Mouse (Mus musculus): ENCODE measurements around the gene Ptprr. TPM values are rescaled to one million over a fixed set of nuclear protein-coding genes. Genes with fewer than 3 reads are reported as not detected.

The Ptprr gene
- polyA plus RNA-seq, 1 experiment = not detected

DNA sequence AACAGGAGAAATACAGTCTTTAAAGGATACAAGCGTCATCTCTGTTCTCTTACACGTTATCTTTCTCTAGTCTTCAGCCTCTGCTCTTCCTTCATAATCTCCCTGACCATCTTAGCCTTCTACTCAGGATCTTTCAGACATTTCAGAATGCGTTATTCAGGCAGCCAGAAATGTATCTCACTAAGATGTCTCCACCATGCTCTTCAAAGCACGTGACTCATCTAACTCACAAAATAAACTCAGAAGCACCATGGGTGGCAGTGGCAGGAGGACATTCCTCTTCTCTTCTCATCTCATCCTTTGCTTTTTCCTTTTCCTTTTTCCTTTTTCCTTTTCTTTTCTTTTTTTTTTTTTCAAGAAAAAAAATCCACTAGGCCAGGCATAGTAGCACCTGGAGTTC, 241.3 kb downstream of the Ptprr start:
- no peak overlapping the region for H3K27ac ChIP-seq (ENCODE audit: insufficient read depth, low read depth, low read length)
- no peak for TF ChIP-seq POLR2A (IDR thresholded peaks at IDR 0.05; ENCODE audit: borderline replicate concordance, low read depth, low read length)
- TF ChIP-seq CTCF (IDR thresholded peaks at IDR 0.05; ENCODE audit: low read depth, low read length) = no peak
- H3K4me1 ChIP-seq (ENCODE audit: control insufficient read depth, insufficient read depth, low read length) = no peaks in the 10 kb centered on the region
- no peak overlapping the region for H3K4me3 ChIP-seq (ENCODE audit: insufficient read depth, low read length)

DNA sequence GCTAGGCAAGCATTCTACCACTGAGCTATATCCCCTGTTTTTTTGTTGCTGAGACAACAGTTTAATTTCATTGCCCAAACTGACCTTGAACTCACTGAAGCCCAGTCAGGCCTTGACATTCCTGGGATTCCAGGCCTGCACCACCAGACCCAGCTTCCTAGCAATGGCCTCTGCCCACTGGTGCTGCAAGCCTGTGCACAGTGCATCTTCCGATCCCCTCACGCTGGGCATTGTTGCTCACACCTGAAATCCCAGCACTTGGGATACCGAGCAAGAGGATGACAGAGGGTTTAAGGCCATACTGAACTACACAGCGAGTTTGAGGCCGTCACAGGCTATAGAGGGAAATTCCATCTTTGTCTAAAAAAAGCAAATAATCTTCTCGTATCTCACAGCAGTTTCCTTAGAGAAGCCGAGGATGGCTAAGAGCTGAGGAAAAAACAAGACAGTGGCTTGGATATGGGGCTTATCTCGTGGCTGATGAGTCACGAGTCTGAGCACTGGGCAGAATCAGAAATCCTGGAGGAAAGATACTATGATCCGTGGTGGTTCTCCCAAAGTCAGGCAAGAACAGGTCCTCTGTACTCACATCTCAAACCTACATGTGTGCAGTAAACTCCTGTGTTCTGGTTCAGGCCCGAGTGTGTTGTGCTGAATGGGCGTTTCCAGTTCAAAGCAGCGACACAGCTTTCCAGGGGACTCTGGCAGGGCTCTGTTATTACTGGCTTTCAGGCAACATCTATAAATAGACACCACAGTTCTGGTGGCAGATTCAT, 242.8 kb downstream of the Ptprr start:
- H3K4me3 ChIP-seq (ENCODE audit: insufficient read depth, low read length) = no peak overlapping the region
- TF ChIP-seq CTCF (IDR thresholded peaks at IDR 0.05; ENCODE audit: low read depth, low read length) = no peak
- TF ChIP-seq POLR2A (IDR thresholded peaks at IDR 0.05; ENCODE audit: borderline replicate concordance, low read depth, low read length) = no peak
- H3K4me1 ChIP-seq (ENCODE audit: control insufficient read depth, insufficient read depth, low read length) = no peaks in the 10 kb centered on the region
- no peak overlapping the region; the same call in 1 of the 2 replicates for H3K27ac ChIP-seq (ENCODE audit: insufficient read depth, low read depth, low read length)

DNA sequence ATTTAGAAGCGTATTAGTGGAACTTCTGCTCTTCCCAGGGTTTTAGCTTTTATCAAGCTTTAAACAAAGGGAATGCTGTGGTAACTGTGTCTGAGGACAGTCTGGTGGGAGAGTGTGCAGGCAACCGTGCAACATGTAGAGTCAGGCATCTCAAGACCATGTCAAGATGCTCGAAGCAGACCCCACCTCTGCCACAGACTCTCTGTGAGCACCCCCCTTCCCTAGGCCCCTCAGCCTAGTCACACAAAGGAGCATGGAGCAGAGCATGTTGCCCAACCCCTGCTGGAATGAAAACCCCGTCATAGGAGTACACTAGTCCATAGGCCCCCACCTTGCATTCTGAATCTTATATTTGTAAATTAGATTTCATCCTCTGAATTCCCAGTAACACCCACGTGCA, 243.5 kb downstream of the Ptprr start:
- TF ChIP-seq CTCF (IDR thresholded peaks at IDR 0.05; ENCODE audit: low read depth, low read length) (no peak), POLR2A (IDR thresholded peaks at IDR 0.05; ENCODE audit: borderline replicate concordance, low read depth, low read length) (no peak)
- no peak overlapping the region for H3K4me3 ChIP-seq (ENCODE audit: insufficient read depth, low read length)
- no peaks in the 10 kb centered on the region for H3K4me1 ChIP-seq (ENCODE audit: control insufficient read depth, insufficient read depth, low read length)
- H3K27ac ChIP-seq (ENCODE audit: insufficient read depth, low read depth, low read length) = no peak overlapping the region

DNA sequence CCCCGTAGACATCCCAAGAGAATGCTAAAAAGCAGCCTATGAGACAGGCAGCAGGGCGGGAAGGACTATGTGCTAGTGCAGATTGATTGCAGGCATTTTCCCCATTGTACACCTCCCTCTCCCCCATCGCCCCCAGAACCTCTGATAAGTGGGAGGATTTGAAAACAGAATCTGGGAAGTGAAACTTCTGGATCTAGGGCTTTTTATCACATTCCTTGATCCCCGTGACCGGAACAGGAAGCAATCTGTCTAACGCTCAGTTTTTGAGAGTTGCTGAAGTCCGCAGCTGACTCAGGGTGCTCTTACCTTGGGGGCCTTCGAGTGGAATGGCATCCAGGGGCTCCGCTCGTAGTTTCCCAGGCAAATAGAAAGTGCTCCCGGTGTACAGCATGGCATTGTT, 246.5 kb downstream of the Ptprr start:
- TF ChIP-seq POLR2A (IDR thresholded peaks at IDR 0.05; ENCODE audit: borderline replicate concordance, low read depth, low read length) (no peak), CTCF (IDR thresholded peaks at IDR 0.05; ENCODE audit: low read depth, low read length) (no peak)
- Histone ChIP-seq H3K4me1 (ENCODE audit: control insufficient read depth, insufficient read depth, low read length) (no peaks in the 10 kb centered on the region), H3K27ac (ENCODE audit: insufficient read depth, low read depth, low read length) (no peak overlapping the region), H3K4me3 (ENCODE audit: insufficient read depth, low read length) (no peak overlapping the region)

DNA sequence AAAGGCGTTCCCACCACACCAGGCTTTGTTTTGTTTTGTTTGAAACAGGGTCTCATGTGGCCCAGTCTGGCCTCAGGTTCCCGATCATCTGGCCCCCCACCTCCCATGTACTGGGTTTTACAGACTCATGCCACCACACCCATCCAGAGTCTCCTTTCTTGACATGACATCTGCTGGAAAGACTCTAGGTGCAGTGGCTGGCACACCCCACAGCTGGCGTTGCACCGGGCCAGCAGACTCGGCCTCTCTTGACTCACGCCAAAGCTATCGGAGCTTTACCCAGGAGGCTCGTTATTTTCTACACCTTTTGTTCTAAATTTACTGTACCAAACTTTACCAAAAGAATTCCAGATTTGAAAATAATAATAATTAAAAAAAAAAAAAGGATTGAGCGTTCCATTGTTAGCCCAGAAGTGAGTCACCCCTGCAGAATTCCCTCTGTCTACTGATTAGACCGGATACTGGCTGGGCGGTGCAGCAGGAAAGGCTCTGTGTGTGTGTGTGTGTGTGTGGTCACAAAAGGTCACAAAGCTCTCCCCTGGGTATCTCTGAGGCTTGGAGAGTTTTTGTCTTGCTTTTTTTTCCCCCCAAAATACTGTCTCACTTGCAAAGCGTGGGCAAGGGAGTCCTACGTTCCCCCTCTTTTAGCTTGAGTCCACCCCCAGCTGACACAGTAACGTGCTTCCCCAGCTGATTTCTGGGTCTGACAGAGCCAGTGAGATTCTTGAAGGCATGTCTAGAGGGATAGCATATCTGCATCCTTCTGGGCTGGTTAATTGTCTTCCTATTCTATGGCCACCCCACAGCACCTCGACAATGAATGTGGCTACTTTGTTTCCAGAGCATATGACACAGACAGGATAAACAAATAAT, 248.8 kb downstream of the Ptprr start:
- Histone ChIP-seq H3K4me1 (ENCODE audit: control insufficient read depth, insufficient read depth, low read length) (no peaks in the 10 kb centered on the region), H3K4me3 (ENCODE audit: insufficient read depth, low read length) (no peak overlapping the region), H3K27ac (ENCODE audit: insufficient read depth, low read depth, low read length) (no peak overlapping the region)
- TF ChIP-seq POLR2A (IDR thresholded peaks at IDR 0.05; ENCODE audit: borderline replicate concordance, low read depth, low read length) (no peak), CTCF (IDR thresholded peaks at IDR 0.05; ENCODE audit: low read depth, low read length) (no peak)

DNA sequence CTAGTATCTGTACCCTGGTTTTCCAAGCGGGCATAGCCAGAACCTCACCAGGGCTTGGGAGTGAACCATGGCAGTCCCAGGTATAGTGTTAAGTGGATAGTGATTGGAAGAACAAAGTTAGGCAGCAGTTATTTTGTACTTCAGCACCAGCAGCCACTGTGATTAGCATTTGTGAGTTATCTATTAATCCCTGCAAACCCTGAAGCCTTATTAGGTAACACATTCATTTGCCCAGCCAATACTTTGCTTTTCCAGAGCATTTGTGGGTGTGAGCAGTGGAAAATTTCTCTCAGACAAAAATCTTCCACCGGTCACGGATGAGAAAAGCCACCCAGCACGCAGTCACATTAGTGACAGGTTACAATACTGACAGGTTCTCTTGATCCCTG, 249.4 kb downstream of the Ptprr start:
- Histone ChIP-seq H3K4me1 (ENCODE audit: control insufficient read depth, insufficient read depth, low read length) (no peaks in the 10 kb centered on the region), H3K27ac (ENCODE audit: insufficient read depth, low read depth, low read length) (no peak overlapping the region), H3K4me3 (ENCODE audit: insufficient read depth, low read length) (no peak overlapping the region)
- TF ChIP-seq POLR2A (IDR thresholded peaks at IDR 0.05; ENCODE audit: borderline replicate concordance, low read depth, low read length) (no peak), CTCF (IDR thresholded peaks at IDR 0.05; ENCODE audit: low read depth, low read length) (no peak)

DNA sequence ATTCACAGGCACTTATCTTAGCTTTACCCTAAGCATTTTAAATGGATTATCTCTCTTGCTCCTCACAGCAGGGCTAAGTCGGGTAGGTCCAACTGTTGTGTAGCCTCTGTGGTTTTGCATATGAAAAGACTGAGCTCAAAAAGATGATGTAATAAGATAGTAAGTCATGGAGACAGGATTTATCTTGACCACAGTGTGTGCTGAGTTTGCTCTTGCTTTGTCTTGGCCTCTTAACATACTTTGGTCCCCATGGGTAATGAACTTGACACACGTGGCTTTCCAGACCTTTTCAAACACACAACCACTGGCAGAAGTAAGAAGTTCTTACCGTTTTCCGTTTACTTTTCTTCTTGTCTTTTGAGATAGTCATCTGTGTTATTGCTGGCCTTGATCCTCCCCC, 250.3 kb downstream of the Ptprr start:
- H3K4me1 ChIP-seq (ENCODE audit: control insufficient read depth, insufficient read depth, low read length) = no peaks in the 10 kb centered on the region
- no peak overlapping the region for H3K27ac ChIP-seq (ENCODE audit: insufficient read depth, low read depth, low read length)
- TF ChIP-seq CTCF (IDR thresholded peaks at IDR 0.05; ENCODE audit: low read depth, low read length) (no peak), POLR2A (IDR thresholded peaks at IDR 0.05; ENCODE audit: borderline replicate concordance, low read depth, low read length) (no peak)
- no peak overlapping the region for H3K4me3 ChIP-seq (ENCODE audit: insufficient read depth, low read length)

DNA sequence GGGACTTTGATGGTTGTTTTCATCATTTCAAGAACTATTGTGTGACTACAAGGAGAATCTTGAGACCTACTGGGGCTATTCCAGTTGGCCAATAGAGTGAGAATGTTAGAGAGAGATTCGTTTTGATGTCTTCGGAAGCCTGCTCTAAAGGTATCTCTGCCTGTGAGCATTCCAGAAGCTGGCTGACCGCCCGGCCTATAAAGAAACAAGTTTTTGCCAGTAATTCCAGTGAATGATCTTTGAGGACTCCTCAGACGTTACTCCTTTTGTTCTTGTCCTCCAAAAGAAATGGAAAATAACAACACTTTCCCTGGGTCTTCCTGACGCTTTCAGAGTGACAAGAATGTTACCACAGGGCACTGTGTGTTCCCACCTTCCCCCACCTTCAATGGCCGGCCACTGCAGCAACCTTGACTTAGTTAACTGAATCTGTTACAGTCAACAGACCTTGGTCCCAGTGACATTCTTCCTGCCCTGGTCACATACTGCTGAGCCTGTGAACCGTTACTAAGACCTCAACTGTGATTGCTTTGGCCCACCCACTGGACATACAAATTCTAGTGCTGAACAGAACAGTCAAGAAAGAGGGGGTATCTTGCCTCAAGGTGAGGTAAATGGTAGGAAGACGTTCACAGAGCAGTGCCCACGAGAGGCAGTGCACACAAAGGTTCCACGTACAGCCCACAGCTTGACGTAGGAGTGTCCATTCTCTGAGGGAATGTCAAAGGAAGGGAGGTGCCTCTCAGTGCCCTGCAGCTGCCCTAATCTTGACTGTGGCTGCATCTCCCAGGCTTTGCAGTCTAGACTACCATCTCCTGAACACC, 252.8 kb downstream of the Ptprr start:
- TF ChIP-seq CTCF (IDR thresholded peaks at IDR 0.05; ENCODE audit: low read depth, low read length) = no peak
- TF ChIP-seq POLR2A (IDR thresholded peaks at IDR 0.05; ENCODE audit: borderline replicate concordance, low read depth, low read length) = no peak
- H3K4me1 ChIP-seq (ENCODE audit: control insufficient read depth, insufficient read depth, low read length) = no peaks in the 10 kb centered on the region
- no peak overlapping the region for H3K27ac ChIP-seq (ENCODE audit: insufficient read depth, low read depth, low read length)
- no peak overlapping the region for H3K4me3 ChIP-seq (ENCODE audit: insufficient read depth, low read length)

DNA sequence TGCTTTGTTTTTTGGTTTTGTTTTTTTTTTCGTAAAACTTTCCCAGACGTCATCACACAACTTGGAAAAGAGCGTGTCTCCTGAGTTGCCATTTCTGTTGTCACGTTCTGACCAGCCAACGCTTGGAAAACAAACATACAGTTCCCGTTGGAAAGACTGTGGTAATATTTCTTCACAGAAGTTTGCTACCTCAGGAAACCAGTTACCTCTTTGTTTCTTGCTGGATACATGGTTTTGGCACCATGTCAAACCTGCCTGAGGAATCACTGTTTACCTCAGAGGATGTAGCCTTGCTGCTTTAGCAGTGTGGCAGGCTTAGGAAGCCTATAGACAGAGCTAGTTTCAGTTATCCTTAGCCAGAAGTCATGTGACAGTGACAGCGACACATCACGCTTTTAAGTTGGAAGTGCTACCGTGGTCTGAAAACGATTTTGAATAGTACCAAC, 253.5 kb downstream of the Ptprr start:
- Histone ChIP-seq H3K4me1 (ENCODE audit: control insufficient read depth, insufficient read depth, low read length) (no peaks in the 10 kb centered on the region), H3K4me3 (ENCODE audit: insufficient read depth, low read length) (no peak overlapping the region), H3K27ac (ENCODE audit: insufficient read depth, low read depth, low read length) (no peak overlapping the region)
- TF ChIP-seq CTCF (IDR thresholded peaks at IDR 0.05; ENCODE audit: low read depth, low read length) (no peak), POLR2A (IDR thresholded peaks at IDR 0.05; ENCODE audit: borderline replicate concordance, low read depth, low read length) (no peak)
